Mouse (Mus musculus) G1E (cell line): Measurements from ENCODE around the gene Gm525.

Experiments used
- CTCF ChIP-seq: IDR thresholded peaks from 2 replicates; pipeline ENCODE4 v1.5.1; 2012; ENCODE audit warnings: low read depth, low read length, inconsistent platforms, mixed read lengths
- TAL1 ChIP-seq: conservative IDR thresholded peaks from 2 replicates; pipeline ENCODE4 v1.6.1; 2012; ENCODE audit warnings: low read depth, low read length, inconsistent platforms, mixed read lengths

DNA sequence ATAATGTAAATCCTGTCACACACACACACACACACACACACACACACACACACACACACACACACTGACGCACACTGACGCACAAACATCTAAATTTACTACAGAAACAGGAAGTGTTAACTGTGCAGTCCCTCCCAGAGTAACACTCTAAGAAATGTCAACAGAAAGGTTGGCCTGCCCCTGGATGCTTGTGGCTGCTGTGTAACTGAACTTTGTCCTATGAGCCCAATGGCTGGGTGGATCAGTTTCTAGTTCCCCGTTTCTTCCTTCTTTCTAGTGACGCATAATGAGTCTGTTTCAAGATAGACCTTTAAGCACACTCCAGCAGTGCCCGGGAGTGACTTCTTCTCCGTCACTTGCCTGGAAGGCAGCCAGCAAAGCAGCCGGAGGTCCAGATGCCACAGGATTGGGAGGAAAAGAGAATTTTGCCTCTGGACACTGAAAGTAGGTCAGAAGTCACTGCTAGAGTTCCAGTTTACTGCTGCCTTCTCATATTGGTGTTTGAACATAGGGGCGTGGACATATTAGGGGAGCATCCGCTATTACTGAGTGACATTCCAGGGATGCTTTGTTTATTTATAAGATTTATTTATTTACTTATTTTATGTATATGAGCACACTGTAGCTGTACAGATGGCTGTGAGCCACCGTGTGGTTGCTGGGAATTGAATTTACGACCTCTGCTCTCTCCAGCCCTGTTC lies 49.3 kb upstream of the Gm525 start:
- TF ChIP-seq CTCF (no peak), TAL1 (no peak)
